Mouse (Mus musculus): ENCODE measurements around the gene Zfp704. TPM values are rescaled to one million over a fixed set of nuclear protein-coding genes. Genes with fewer than 3 reads are reported as not detected.

The Zfp704 gene
- polyA plus RNA-seq, 1 experiment: 6.7 TPM

- DNase-seq (ENCODE audit: low read depth): no peak
These were observed 184.2 kb downstream of the Zfp704 start for GRCm38 (mm10) chr3:9425661-9426060.

GRCm38 (mm10) chr3:9424637-9425036 lies 185.2 kb downstream of the Zfp704 start:
- no peak for DNase-seq (ENCODE audit: low read depth)

GRCm38 (mm10) chr3:9423669-9424068 lies 186.2 kb downstream of the Zfp704 start:
- DNase-seq (ENCODE audit: low read depth): no peak

- no peak for DNase-seq (ENCODE audit: low read depth)
These were observed 201.0 kb downstream of the Zfp704 start for GRCm38 (mm10) chr3:9408896-9409295.

- DNase-seq (ENCODE audit: low read depth): no peak
These were observed 202.1 kb downstream of the Zfp704 start for GRCm38 (mm10) chr3:9407801-9408200.

GRCm38 (mm10) chr3:9407119-9407546 lies 202.8 kb downstream of the Zfp704 start:
- no peak for DNase-seq (ENCODE audit: low read depth)

GRCm38 (mm10) chr3:9405341-9405740 lies 204.5 kb downstream of the Zfp704 start:
- DNase-seq (ENCODE audit: low read depth): no peak

- DNase-seq (ENCODE audit: low read depth): no peak
These were observed 206.4 kb downstream of the Zfp704 start for GRCm38 (mm10) chr3:9403255-9404050.

GRCm38 (mm10) chr3:9402836-9403235 lies 207.0 kb downstream of the Zfp704 start:
- DNase-seq (ENCODE audit: low read depth): no peak

GRCm38 (mm10) chr3:9402345-9402744 lies 207.5 kb downstream of the Zfp704 start:
- no peak for DNase-seq (ENCODE audit: low read depth)

- no peak for DNase-seq (ENCODE audit: low read depth)
These were observed 208.2 kb downstream of the Zfp704 start for GRCm38 (mm10) chr3:9401685-9402084.

GRCm38 (mm10) chr3:9400886-9401221 lies 209.0 kb downstream of the Zfp704 start:
- DNase-seq (ENCODE audit: low read depth): no peak

GRCm38 (mm10) chr3:9400201-9400885 lies 209.5 kb downstream of the Zfp704 start:
- DNase-seq (ENCODE audit: low read depth): no peak

- DNase-seq (ENCODE audit: low read depth): no peak
These were observed 211.6 kb downstream of the Zfp704 start for GRCm38 (mm10) chr3:9398271-9398670.

All from gonadal fat pad, adult 2 months (tissue).